Mouse (Mus musculus) lung, adult 2 months (tissue): ENCODE results near the gene Atp11a.

Source experiments
- CTCF ChIP-seq: fragments of 200-500 bp; IDR thresholded peaks from 2 replicates; pipeline ENCODE4 v1.5.1; 2011; ENCODE audit warnings: mild to moderate bottlenecking, low read length, control low read depth; ENCODE audit not compliant: insufficient read depth
- POLR2A ChIP-seq: fragments of 200-500 bp; IDR thresholded peaks from 2 replicates; pipeline ENCODE4 v1.6.1; 2011; ENCODE audit warnings: low read depth, mild to moderate bottlenecking, control low read depth, low read length, borderline replicate concordance; ENCODE audit errors: extremely low read depth

GRCm38 (mm10) chr8:12883051-12884004 lies 126.5 kb downstream of the Atp11a start:
- TF ChIP-seq POLR2A (no peak), CTCF (no peak)
